Mouse (Mus musculus) cerebellum, adult 2 months (tissue): ENCODE data around the gene Lbx1. TPM values are rescaled to one million over a fixed set of nuclear protein-coding genes. Genes with fewer than 3 reads are reported as not detected.
A peak's percentile ranks its signal among the peaks of the same experiment; 100 is the strongest.

Source experiments
- DNase-seq, 2 experiments: peaks; one replicate each; pipeline ENCODE4 v3.0.0; 2021
- H3K27ac ChIP-seq: fragments of 200-500 bp; 2 replicates; pipeline ENCODE4 v1.5.1; 2012; ENCODE audit warnings: low read length, control low read depth, inconsistent platforms; ENCODE audit not compliant: insufficient read depth
- H3K27me3 ChIP-seq: fragments of 200-500 bp; 2 replicates; pipeline ENCODE4 v1.6.1; 2012; ENCODE audit warnings: inconsistent platforms, mild to moderate bottlenecking, low read length, moderate library complexity; ENCODE audit not compliant: control insufficient read depth, insufficient read depth
- H3K4me1 ChIP-seq: fragments of 200-500 bp; 2 replicates; pipeline ENCODE4 v1.6.1; 2011; ENCODE audit warnings: low read length; ENCODE audit not compliant: control insufficient read depth, insufficient read depth
- H3K4me3 ChIP-seq: fragments of 200-500 bp; replicated peaks from 2 replicates; pipeline ENCODE3; 2011; ENCODE audit warnings: mild to moderate bottlenecking, low read depth, low read length, control low read depth; ENCODE audit not compliant: insufficient read depth
- CTCF ChIP-seq: fragments of 200-500 bp; IDR thresholded peaks from 2 replicates; pipeline ENCODE4 v1.5.1; 2011; ENCODE audit warnings: low read depth, mild to moderate bottlenecking, control low read depth, low read length, moderate library complexity, borderline replicate concordance; ENCODE audit not compliant: insufficient read depth
- POLR2A ChIP-seq: fragments of 200-500 bp; IDR thresholded peaks from 2 replicates; pipeline ENCODE4 v1.6.1; 2011; ENCODE audit warnings: low read length, control low read depth, borderline replicate concordance; ENCODE audit not compliant: insufficient read depth
- WGBS: fragments of 180-500 bp; shearing (Covaris S2); methylation state at CpG from one replicate; pipeline ENCODE4 v1.1.7; 2018; 5-methylcytosine and 5-hydroxymethylcytosine counted together
- polyA plus RNA-seq: library from polyadenylated mRNA; depleted of rRNA; stranded (reverse); fragments of >200 nt; gene quantifications from 2 replicates; pipeline ENCODE4 v1.2.3, GENCODE M21; 2012

Gene Lbx1
- polyA plus RNA-seq, 1 experiment = 6.0 TPM

DNA sequence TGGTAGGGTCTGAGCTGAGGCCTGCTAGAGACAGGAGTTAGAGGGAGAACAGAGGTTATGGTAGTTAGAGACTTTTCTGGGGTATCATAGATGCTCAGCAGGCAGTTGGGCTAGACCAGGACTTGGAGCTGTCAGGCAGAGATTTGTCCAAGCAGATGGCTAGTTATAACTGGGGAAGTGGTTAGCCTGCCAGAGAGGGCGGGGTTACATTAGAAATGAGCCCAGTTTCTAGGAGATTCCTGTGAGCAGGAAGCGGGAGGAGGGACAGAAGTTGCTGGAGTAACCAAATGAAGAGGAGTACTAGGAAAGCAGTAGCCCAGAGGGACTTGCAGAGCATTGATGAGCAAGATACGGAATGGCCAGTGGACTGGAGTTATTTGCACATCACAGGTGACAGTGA is 16.8 kb upstream of the Lbx1 start:
- no peak overlapping the region for H3K4me3 ChIP-seq
- H3K27ac ChIP-seq = no peak overlapping the region
- peaks cover 6% of the 10 kb centered on the region; the same call in 1 of the 2 replicates for H3K4me1 ChIP-seq
- no peak for DNase-seq
- WGBS = 27% methylated on average over 3 of the region's 3 CpGs
- TF ChIP-seq POLR2A (no peak), CTCF (no peak)
- no peaks in the 10 kb centered on the region; the same call in 1 of the 2 replicates for H3K27me3 ChIP-seq

DNA sequence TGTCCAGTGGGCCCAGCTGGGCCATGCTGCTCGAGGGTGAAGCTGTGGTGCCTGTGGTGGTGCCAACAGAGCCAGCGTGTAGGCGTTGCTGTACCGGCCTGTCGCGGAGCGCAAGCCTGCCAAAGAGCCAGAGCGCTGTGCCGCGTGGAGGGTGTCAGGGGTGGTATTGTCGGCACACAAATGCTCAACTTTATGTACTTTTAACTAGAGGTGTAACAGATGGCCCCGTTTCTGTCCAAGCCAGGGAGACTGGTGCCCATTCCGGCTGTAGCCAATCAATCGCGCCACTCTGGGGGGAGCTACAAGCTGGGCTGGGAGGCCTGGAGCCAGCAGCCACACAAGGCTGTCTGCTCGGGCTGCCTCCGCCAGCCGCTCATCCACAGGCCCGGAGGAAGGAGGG is 13.1 kb upstream of the Lbx1 start:
- Histone ChIP-seq H3K27ac (no peak overlapping the region), H3K4me1 (peaks cover 6% of the 10 kb centered on the region; the same call in 1 of the 2 replicates), H3K4me3 (no peak overlapping the region), H3K27me3 (peaks cover 1% of the 10 kb centered on the region; the same call in 1 of the 2 replicates)
- TF ChIP-seq POLR2A = no peak
- no peak for TF ChIP-seq CTCF
- 14% methylated on average over 19 of the region's 19 CpGs for whole genome bisulfite sequencing
- peak; percentile 34 to 50 for DNase-seq

DNA sequence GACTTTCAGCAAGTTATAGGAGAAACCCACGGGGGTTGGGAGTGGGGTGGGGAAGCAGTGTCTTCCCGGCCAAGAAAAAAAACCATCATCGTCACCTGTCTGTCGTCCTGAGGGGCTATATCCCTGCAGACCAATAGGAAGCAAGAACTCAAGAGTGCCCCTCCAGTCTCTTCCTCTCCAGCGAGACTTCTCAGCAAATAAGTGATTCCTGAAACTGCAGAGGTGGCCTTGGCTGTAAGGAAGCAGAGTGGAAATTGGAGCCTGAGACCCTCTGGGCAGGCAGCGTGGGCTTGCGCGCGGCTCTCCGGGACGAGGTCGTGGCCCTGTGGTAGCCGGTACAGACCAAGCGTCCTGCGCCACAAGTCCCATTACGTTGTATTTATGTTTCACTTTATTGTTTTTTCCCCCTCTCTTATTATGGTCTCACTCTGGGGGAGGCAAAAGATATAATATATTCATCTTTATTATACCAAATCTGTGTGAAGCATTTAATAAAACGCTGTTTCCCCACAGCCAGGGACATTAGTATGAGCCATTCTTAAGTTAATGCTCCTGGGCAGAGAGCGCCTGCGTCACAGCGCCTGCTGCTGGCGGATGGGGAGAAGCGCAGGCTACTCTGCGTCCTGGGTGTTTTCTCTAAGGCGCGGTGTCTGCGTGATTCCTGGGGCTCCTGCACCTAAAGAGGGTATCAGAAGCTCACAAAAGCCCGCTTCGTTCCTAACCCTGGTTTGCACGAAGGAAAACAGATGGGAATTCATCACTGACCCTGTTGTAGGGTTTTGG is 8.5 kb upstream of the Lbx1 start:
- TF ChIP-seq CTCF = peak; percentile 66
- no peak for TF ChIP-seq POLR2A
- H3K27me3 ChIP-seq = peaks cover 15% of the 10 kb centered on the region; the same call in 1 of the 2 replicates
- no peak for DNase-seq
- H3K4me3 ChIP-seq = no peak overlapping the region
- H3K4me1 ChIP-seq = peaks cover 6% of the 10 kb centered on the region; the same call in 1 of the 2 replicates
- 6% methylated on average over 29 of the region's 29 CpGs for WGBS
- H3K27ac ChIP-seq = no peak overlapping the region

DNA sequence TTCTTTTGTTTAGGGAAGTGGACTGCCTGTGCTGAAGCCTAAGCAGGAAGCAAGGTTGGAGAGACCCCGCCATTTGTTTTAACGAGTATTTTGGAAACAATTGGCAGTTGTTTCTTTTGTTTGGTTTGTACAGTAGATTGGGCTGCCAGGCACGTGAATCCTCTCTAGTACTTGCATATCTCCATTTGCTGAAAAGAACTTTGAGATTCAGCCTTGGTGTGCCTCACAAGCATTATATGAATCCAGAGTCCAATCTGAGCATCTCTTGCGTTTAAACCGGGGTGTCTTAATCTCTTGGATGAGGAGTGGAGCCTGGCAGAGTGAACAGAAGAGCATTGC is 7.6 kb upstream of the Lbx1 start:
- DNase-seq = no peak
- H3K4me3 ChIP-seq = no peak overlapping the region
- TF ChIP-seq POLR2A = no peak
- 8% methylated on average over 5 of the region's 5 CpGs for whole genome bisulfite sequencing
- no peak overlapping the region for H3K27ac ChIP-seq
- H3K4me1 ChIP-seq = no peaks in the 10 kb centered on the region
- H3K27me3 ChIP-seq = peaks cover 15% of the 10 kb centered on the region; the same call in 1 of the 2 replicates

- Histone ChIP-seq H3K4me1 (no peaks in the 10 kb centered on the region), H3K4me3 (no peak overlapping the region), H3K27ac (no peak overlapping the region), H3K27me3 (peaks cover 15% of the 10 kb centered on the region; the same call in 1 of the 2 replicates)
- TF ChIP-seq CTCF = no peak
- no peak for TF ChIP-seq POLR2A
- DNase-seq = no peak
- 5% methylated on average over 23 of the region's 23 CpGs for WGBS
Measured at GRCm38 (mm10) chr19:45242348-45243263, 7.0 kb upstream of the Lbx1 start.

DNA sequence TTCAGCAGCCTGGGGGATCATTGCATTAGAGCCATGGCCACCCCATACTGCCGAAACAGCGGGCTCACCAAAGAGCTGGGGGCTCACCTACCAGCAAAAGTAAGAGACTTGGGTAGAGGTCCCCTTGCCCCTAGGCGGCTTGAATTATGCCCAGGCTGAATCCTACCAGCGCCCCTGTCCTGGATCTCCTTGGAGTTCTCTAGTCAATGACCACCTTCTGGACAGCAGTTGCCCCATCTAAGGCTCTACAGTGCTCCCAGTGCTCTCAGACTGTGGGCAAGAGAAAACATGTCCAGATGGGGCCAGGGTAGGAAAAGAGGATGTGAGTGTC is 6.4 kb upstream of the Lbx1 start:
- 12% methylated on average over 4 of the region's 4 CpGs for WGBS
- H3K4me1 ChIP-seq = no peaks in the 10 kb centered on the region
- peaks cover 15% of the 10 kb centered on the region; the same call in 1 of the 2 replicates for H3K27me3 ChIP-seq

GRCm38 (mm10) chr19:45240026-45240425 is 4.4 kb upstream of the Lbx1 start:
- TF ChIP-seq CTCF = no peak
- no peak for TF ChIP-seq POLR2A
- Histone ChIP-seq H3K4me3 (no peak overlapping the region), H3K27ac (no peak overlapping the region), H3K4me1 (no peaks in the 10 kb centered on the region), H3K27me3 (peaks cover 23% of the 10 kb centered on the region; the same call in 1 of the 2 replicates)
- DNase-seq = no peak
- 17% methylated on average over 2 of the region's 2 CpGs for WGBS

More for the DNA sequence above, 6.4 kb upstream of the Lbx1 start:
- no peak overlapping the region for H3K27ac ChIP-seq
- DNase-seq = no peak
- no peak overlapping the region for H3K4me3 ChIP-seq
- no peak for TF ChIP-seq CTCF
- TF ChIP-seq POLR2A = no peak
